ENCODE assay signal across 8 mouse cellular contexts in the genomic region with DNA sequence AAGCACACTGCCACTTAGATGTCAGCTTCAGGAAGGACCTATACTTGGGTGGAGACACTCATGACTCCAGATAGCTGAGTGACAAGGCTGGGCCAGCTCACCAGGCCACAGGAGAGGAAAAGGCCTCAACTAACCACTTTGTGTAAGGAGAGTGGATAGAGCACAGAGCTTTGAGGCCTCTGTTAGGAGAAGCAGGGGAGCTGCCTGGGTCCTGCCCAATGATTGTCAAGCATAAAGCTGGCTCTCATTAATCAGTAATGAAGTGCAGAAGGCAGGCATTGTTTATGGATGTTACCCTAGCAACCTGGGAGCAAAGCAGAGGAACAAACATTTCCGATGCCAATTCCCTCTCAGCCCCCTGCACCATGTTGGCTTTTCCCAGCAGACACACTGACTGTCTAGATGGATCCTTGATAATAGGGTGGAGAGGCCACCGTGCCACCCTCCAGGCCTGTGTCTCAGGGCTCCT. TPM values are rescaled to one million over a fixed set of nuclear protein-coding genes. Genes with fewer than 3 reads are reported as not detected.
A peak's percentile ranks its signal among the peaks of the same experiment; 100 is the strongest.
DNase-seq lines count a peak whose midpoint lies in the region; ATAC-seq and TF ChIP-seq lines count a peak whose summit lies in the region.

No protein-coding gene starts in this region.

- H3K27me3 ChIP-seq in heart, postnatal 0 days (ENCODE audit: control insufficient read depth, insufficient read depth, low read length), result peaks cover 10% of the 10 kb centered on the region; the same call in 1 of the 2 replicates
- H3K27me3 ChIP-seq in hindbrain, embryonic 11.5 days (ENCODE audit: control insufficient read depth, insufficient read depth, low read length), result peaks cover 2% of the 10 kb centered on the region; the same call in 1 of the 2 replicates
- peaks cover 23% of the 10 kb centered on the region for H3K27me3 ChIP-seq in limb, embryonic 12.5 days
- H3K27me3 ChIP-seq in neural tube, embryonic 14.5 days (ENCODE audit: control insufficient read depth, insufficient read depth, low read length), result no peaks in the 10 kb centered on the region
- H3K27me3 ChIP-seq in heart, embryonic 12.5 days (replicated peaks), result peaks cover 50% of the 10 kb centered on the region

- WGBS in heart, postnatal 0 days, result 38% methylated on average over 2 of the region's 2 CpGs
- 25% methylated on average over 2 of the region's 2 CpGs for WGBS in hindbrain, embryonic 11.5 days
- WGBS in limb, embryonic 12.5 days, result 36% methylated on average over 2 of the region's 2 CpGs
- WGBS in neural tube, embryonic 14.5 days, result 15% methylated on average over 2 of the region's 2 CpGs
- 39% methylated on average over 2 of the region's 2 CpGs for WGBS in heart, embryonic 12.5 days

- no peaks in the 10 kb centered on the region for H3K9me3 ChIP-seq in heart, postnatal 0 days (replicated peaks; ENCODE audit: control insufficient read depth, low read length)
- H3K9me3 ChIP-seq in hindbrain, embryonic 11.5 days (ENCODE audit: control insufficient read depth, low read length), result no peaks in the 10 kb centered on the region
- H3K9me3 ChIP-seq in limb, embryonic 12.5 days, result no peaks in the 10 kb centered on the region
- no peaks in the 10 kb centered on the region for H3K9me3 ChIP-seq in neural tube, embryonic 14.5 days (ENCODE audit: control insufficient read depth, low read length)
- no peaks in the 10 kb centered on the region for H3K9me3 ChIP-seq in heart, embryonic 12.5 days (replicated peaks)

- TF ChIP-seq CTCF in heart, postnatal 0 days (IDR thresholded peaks at IDR 0.05; ENCODE audit: low read depth), result no peak

- TF ChIP-seq EP300 in heart, postnatal 0 days (IDR thresholded peaks at IDR 0.05; ENCODE audit: low read depth), result no peak

- 0 out of 2 replicates have a peak, but pooled peaks have one; percentile 20 for ATAC-seq in heart, postnatal 0 days (ENCODE audit: insufficient read depth, low read depth)
- peak; percentile 65 for ATAC-seq in hindbrain, embryonic 11.5 days (ENCODE audit: low FRiP score)
- ATAC-seq in limb, embryonic 12.5 days (ENCODE audit: insufficient number of reproducible peaks, insufficient read depth, low FRiP score, low TSS enrichment, low read depth), result peak; percentile 29; the same call in 1 of the 2 replicates
- peak; percentile 72; the same call in 1 of the 2 replicates for ATAC-seq in neural tube, embryonic 14.5 days (ENCODE audit: low read depth)
- ATAC-seq in heart, embryonic 12.5 days (ENCODE audit: insufficient number of reproducible peaks, low FRiP score), result no peak
- no peak for ATAC-seq in cerebellum, adult (ENCODE audit: insufficient number of reproducible peaks, low FRiP score, low TSS enrichment)

- no peak for DNase-seq in heart, postnatal 0 days (ENCODE audit: low spot score)
- DNase-seq in heart, postnatal 4 days, result no peak
- DNase-seq in hindbrain, embryonic 11.5 days (ENCODE audit: low spot score), result peak; percentile 30
- DNase-seq in cerebellum, adult 11 months, result no peak

- no peaks in the 10 kb centered on the region for H3K36me3 ChIP-seq in heart, postnatal 0 days (replicated peaks; ENCODE audit: control insufficient read depth, insufficient read depth, low read length)
- H3K36me3 ChIP-seq in hindbrain, embryonic 11.5 days (ENCODE audit: control insufficient read depth, insufficient read depth, low read length), result no peaks in the 10 kb centered on the region
- H3K36me3 ChIP-seq in limb, embryonic 12.5 days, result no peaks in the 10 kb centered on the region
- H3K36me3 ChIP-seq in neural tube, embryonic 14.5 days (ENCODE audit: control insufficient read depth, insufficient read depth, low read length), result no peaks in the 10 kb centered on the region
- no peaks in the 10 kb centered on the region for H3K36me3 ChIP-seq in heart, embryonic 12.5 days

- H3K4me1 ChIP-seq in heart, postnatal 0 days (ENCODE audit: control insufficient read depth, insufficient read depth), result no peaks in the 10 kb centered on the region
- no peaks in the 10 kb centered on the region; the same call in 1 of the 2 replicates for H3K4me1 ChIP-seq in hindbrain, embryonic 11.5 days (replicated peaks; ENCODE audit: control insufficient read depth, insufficient read depth, low read length)
- peaks cover 18% of the 10 kb centered on the region for H3K4me1 ChIP-seq in limb, embryonic 12.5 days (replicated peaks)
- H3K4me1 ChIP-seq in neural tube, embryonic 14.5 days (ENCODE audit: control insufficient read depth, insufficient read depth, low read length), result no peaks in the 10 kb centered on the region
- H3K4me1 ChIP-seq in heart, embryonic 12.5 days (replicated peaks), result no peaks in the 10 kb centered on the region

- H3K4me2 ChIP-seq in heart, postnatal 0 days (ENCODE audit: low read depth, low read length), result no peak overlapping the region
- no peak overlapping the region for H3K4me2 ChIP-seq in hindbrain, embryonic 11.5 days (replicated peaks; ENCODE audit: low read depth, low read length)
- no peak overlapping the region for H3K4me2 ChIP-seq in limb, embryonic 12.5 days
- no peak overlapping the region for H3K4me2 ChIP-seq in neural tube, embryonic 14.5 days (ENCODE audit: low read depth, low read length)
- no peak overlapping the region for H3K4me2 ChIP-seq in heart, embryonic 12.5 days

- H3K27ac ChIP-seq in heart, postnatal 0 days (ENCODE audit: low read depth), result no peak overlapping the region
- H3K27ac ChIP-seq in hindbrain, embryonic 11.5 days (ENCODE audit: low read depth, low read length), result 0 out of 2 replicates have a peak overlapping the region, but pooled peaks have one; percentile 9
- H3K27ac ChIP-seq in limb, embryonic 12.5 days, result peak overlapping the region; percentile 81
- peak overlapping the region; percentile 57 for H3K27ac ChIP-seq in neural tube, embryonic 14.5 days (ENCODE audit: low read depth, low read length)
- no peak overlapping the region for H3K27ac ChIP-seq in heart, embryonic 12.5 days (ENCODE audit: poor library complexity, severe bottlenecking)

- H3K4me3 ChIP-seq in heart, postnatal 0 days (ENCODE audit: low read depth, low read length), result no peak overlapping the region
- no peak overlapping the region for H3K4me3 ChIP-seq in hindbrain, embryonic 11.5 days (ENCODE audit: low read depth, low read length)
- no peak overlapping the region for H3K4me3 ChIP-seq in limb, embryonic 12.5 days (replicated peaks)
- H3K4me3 ChIP-seq in neural tube, embryonic 14.5 days (ENCODE audit: low read depth, low read length), result no peak overlapping the region
- no peak overlapping the region for H3K4me3 ChIP-seq in heart, embryonic 12.5 days

- no peak overlapping the region for H3K9ac ChIP-seq in heart, postnatal 0 days (replicated peaks; ENCODE audit: low read depth, low read length)
- H3K9ac ChIP-seq in hindbrain, embryonic 11.5 days (ENCODE audit: low read depth, low read length), result no peak overlapping the region
- no peak overlapping the region for H3K9ac ChIP-seq in limb, embryonic 12.5 days (replicated peaks)
- no peak overlapping the region for H3K9ac ChIP-seq in neural tube, embryonic 14.5 days (replicated peaks; ENCODE audit: low read depth, low read length)
- H3K9ac ChIP-seq in heart, embryonic 12.5 days, result no peak overlapping the region

RNA-seq across cellular contexts. Expression of gene Ddx3x, which starts 44.6 kb away (rescaled TPM):
- 61.2 and 102 TPM in 2 replicates for total RNA-seq in heart, postnatal 0 days (2014; rRNA removed; ENCODE audit: low replicate concordance)
- 45.8 and 65.9 TPM in 2 replicates for polyA plus RNA-seq in heart, postnatal 0 days (2015; fragmentation: Nextera tagmentation; extraction: Ambion mirVana)
- 100 to 1,000 TPM; 225 to 270 TPM for total RNA-seq in heart, postnatal 4 days (2021)
- 177 and 200 TPM in 2 replicates for polyA plus RNA-seq in hindbrain, embryonic 11.5 days (2014; fragmentation: Nextera tagmentation; extraction: Ambion mirVana)
- 180 and 181 TPM in 2 replicates for polyA plus RNA-seq in limb, embryonic 12.5 days (2016; fragmentation: Nextera tagmentation; extraction: Ambion mirVana)
- polyA plus RNA-seq in neural tube, embryonic 14.5 days (2014; fragmentation: Nextera tagmentation; extraction: Ambion mirVana), result 132 and 134 TPM in 2 replicates
- 105 and 116 TPM in 2 replicates for polyA plus RNA-seq in heart, embryonic 12.5 days (2016; fragmentation: Nextera tagmentation; extraction: Ambion mirVana)

Comparison
In these comparisons a context has a peak if more than half of its experiments do, and no peak if none do; other contexts are left out.
1. ATAC-seq: peak in heart, postnatal 0 days (single experiment), hindbrain, embryonic 11.5 days (single experiment), limb, embryonic 12.5 days (single experiment) and neural tube, embryonic 14.5 days (single experiment); none in heart, embryonic 12.5 days (single experiment) and cerebellum, adult (single experiment).
2. H3K27ac ChIP-seq: peak in hindbrain, embryonic 11.5 days (single experiment), limb, embryonic 12.5 days (single experiment) and neural tube, embryonic 14.5 days (single experiment); none in heart, postnatal 0 days (single experiment) and heart, embryonic 12.5 days (single experiment).